Mouse (Mus musculus) midbrain, embryonic 13.5 days (tissue): ENCODE measurements around the gene Msh2. TPM values are rescaled to one million over a fixed set of nuclear protein-coding genes. Genes with fewer than 3 reads are reported as not detected.
A peak's percentile ranks its signal among the peaks of the same experiment; 100 is the strongest.
"Not testable (repeated sequence)": the region's sequence is repeated elsewhere in the genome, so short reads cannot be mapped to it uniquely, and the experiment has no call there.

Experiments
- ATAC-seq: fragments of 200-750 bp; cut with Nextera tagmentation; 2 replicates; pipeline ENCODE4 v1.8.0; 2017; ENCODE audit warnings: mild to moderate bottlenecking, moderate TSS enrichment, moderate library complexity
- H3K27ac ChIP-seq: fragments of 300-500 bp; sonication (generic); 2 replicates; pipeline ENCODE4 v1.5.1; 2015; ENCODE audit warnings: inconsistent platforms, mild to moderate bottlenecking, moderate library complexity
- H3K27me3 ChIP-seq: fragments of 300-500 bp; sonication (generic); 2 replicates; pipeline ENCODE4 v1.6.1; 2015; ENCODE audit warnings: mild to moderate bottlenecking, inconsistent platforms
- H3K36me3 ChIP-seq: fragments of 300-500 bp; sonication (generic); 2 replicates; pipeline ENCODE4 v1.6.1; 2015; ENCODE audit warnings: mild to moderate bottlenecking, inconsistent platforms
- H3K4me1 ChIP-seq: fragments of 300-500 bp; sonication (generic); replicated peaks from 2 replicates; pipeline ENCODE4 v1.6.1; 2015; ENCODE audit warnings: inconsistent platforms
- H3K4me2 ChIP-seq: fragments of 300-500 bp; sonication (generic); replicated peaks from 2 replicates; pipeline ENCODE4 v1.6.1; 2015; ENCODE audit warnings: moderate library complexity, mild to moderate bottlenecking, inconsistent platforms
- H3K4me3 ChIP-seq: fragments of 300-500 bp; sonication (generic); replicated peaks from 2 replicates; pipeline ENCODE4 v1.5.1; 2015; ENCODE audit warnings: mild to moderate bottlenecking, inconsistent platforms
- H3K9ac ChIP-seq: fragments of 300-500 bp; sonication (generic); replicated peaks from 2 replicates; pipeline ENCODE4 v1.6.1; 2015; ENCODE audit warnings: mild to moderate bottlenecking, inconsistent platforms
- H3K9me3 ChIP-seq: fragments of 300-500 bp; sonication (generic); 2 replicates; pipeline ENCODE4 v1.6.1; 2016; ENCODE audit warnings: mild to moderate bottlenecking, inconsistent platforms
- WGBS: fragments of 180-500 bp; shearing (Covaris S2); methylation state at CpG from one replicate; pipeline ENCODE4 v1.1.7; 2015; 5-methylcytosine and 5-hydroxymethylcytosine counted together
- polyA plus RNA-seq: library from polyadenylated mRNA; unstranded; fragments of >200 nt; fragmentation: Nextera tagmentation; extraction: Ambion mirVana; gene quantifications from 2 replicates; pipeline ENCODE4 v1.2.1, GENCODE M21; 2015

Msh2 gene
- polyA plus RNA-seq, 1 experiment from 2014 or later = 79.5 TPM

DNA sequence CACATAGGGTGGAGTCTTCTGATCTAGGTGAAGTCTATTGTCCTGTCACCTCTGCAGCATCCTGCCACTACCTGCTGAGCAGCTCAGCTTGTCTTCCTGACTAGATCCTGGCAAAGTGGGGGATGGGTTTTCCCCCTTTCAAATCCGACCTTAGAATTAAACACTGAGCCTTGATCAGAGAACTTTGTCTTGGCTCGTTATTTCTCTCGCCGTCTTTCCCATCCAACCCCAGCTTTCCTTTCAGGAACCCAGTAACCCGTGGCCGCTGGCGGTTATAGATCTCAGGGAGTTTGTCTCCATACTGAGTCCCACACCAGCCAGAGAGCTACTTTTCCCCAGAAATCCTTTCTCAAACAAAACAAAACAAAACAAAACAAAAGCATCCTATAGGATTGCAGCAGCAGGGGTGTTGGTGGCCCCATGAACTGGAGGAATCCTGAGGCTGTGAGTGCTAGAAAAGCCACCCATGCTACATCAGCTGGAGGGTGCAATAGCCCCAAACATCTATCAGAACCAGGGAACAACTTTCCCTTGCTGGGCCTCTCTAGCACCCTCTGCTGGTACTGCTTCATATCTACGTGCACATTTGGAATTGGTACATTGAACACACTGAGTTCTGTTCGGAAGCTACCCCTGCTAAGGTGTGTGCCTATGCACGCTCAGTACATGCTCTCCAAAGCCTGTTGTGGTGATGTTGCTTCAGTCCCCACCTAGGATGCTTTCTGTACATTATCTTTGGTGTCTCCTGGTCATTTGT is 6.9 kb upstream of the Msh2 start:
- ATAC-seq = no peak
- 83% methylated on average over 10 of the region's 10 CpGs for WGBS
- no peak overlapping the region for H3K9ac ChIP-seq

GRCm38 (mm10) chr17:87672677-87673286 is 652 bp downstream of the Msh2 start:
- WGBS = under 1% methylated on average over 48 of the region's 54 CpGs

More for the DNA sequence above, 6.9 kb upstream of the Msh2 start:
- Histone ChIP-seq H3K27ac (no peak overlapping the region), H3K4me2 (no peak overlapping the region), H3K27me3 (no peaks in the 10 kb centered on the region), H3K4me1 (no peaks in the 10 kb centered on the region), H3K9me3 (no peaks in the 10 kb centered on the region), H3K36me3 (no peaks in the 10 kb centered on the region), H3K4me3 (no peak overlapping the region)

GRCm38 (mm10) chr17:87676916-87677474 is 4.9 kb downstream of the Msh2 start:
- peaks cover 21% of the 10 kb centered on the region for H3K4me1 ChIP-seq
- WGBS = 90% methylated on average over 1 of the region's 1 CpGs
- not testable (repeated sequence) for H3K9me3 ChIP-seq

More at GRCm38 (mm10) chr17:87672677-87673286, 652 bp downstream of the Msh2 start:
- Histone ChIP-seq H3K4me3 (peak overlapping the region; percentile 84), H3K4me2 (peak overlapping the region; percentile 76), H3K9me3 (no peaks in the 10 kb centered on the region), H3K27ac (peak overlapping the region; percentile 86), H3K36me3 (peaks cover 2% of the 10 kb centered on the region), H3K9ac (peak overlapping the region; percentile 82), H3K4me1 (peaks cover 26% of the 10 kb centered on the region), H3K27me3 (no peaks in the 10 kb centered on the region)
- ATAC-seq = peak; percentile 82

DNA sequence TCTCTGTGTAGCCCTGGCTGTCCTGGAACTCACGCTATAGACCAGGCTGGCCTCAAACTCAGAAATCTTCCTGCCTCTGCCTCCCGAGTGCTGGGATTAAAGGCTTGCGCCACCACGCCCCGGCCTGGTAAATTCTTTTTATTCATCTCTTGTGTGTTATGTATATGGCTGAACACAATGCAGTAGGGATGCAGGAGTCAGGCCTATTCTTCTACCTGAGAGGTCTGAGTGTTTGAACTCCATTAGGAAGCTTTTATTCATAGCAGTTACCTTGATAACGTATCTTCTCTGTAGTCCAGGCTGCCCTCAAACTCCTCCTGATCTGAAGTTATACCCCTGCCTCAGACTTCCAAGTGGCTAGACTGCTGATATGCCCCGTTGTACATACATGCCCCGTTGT is 5.5 kb downstream of the Msh2 start:
- H3K27ac ChIP-seq = no peak overlapping the region
- no peak for ATAC-seq
- WGBS = 97% methylated on average over 8 of the region's 8 CpGs

More at GRCm38 (mm10) chr17:87676916-87677474, 4.9 kb downstream of the Msh2 start:
- not testable (repeated sequence) for H3K4me3 ChIP-seq, H3K27ac ChIP-seq, H3K27me3 ChIP-seq, H3K9ac ChIP-seq, H3K4me2 ChIP-seq, ATAC-seq
- H3K36me3 ChIP-seq = peaks cover 29% of the 10 kb centered on the region

GRCm38 (mm10) chr17:87689217-87689616 is 17.1 kb downstream of the Msh2 start:
- no peaks in the 10 kb centered on the region for H3K4me1 ChIP-seq
- no peak overlapping the region for H3K4me3 ChIP-seq
- no peak overlapping the region for H3K9ac ChIP-seq
- H3K4me2 ChIP-seq = no peak overlapping the region
- ATAC-seq = no peak
- H3K36me3 ChIP-seq = peaks cover 68% of the 10 kb centered on the region
- H3K27ac ChIP-seq = no peak overlapping the region
- H3K9me3 ChIP-seq = no peaks in the 10 kb centered on the region
- no peaks in the 10 kb centered on the region for H3K27me3 ChIP-seq
- 94% methylated on average over 8 of the region's 8 CpGs for WGBS

More for the DNA sequence above, 5.5 kb downstream of the Msh2 start:
- H3K4me2 ChIP-seq = no peak overlapping the region
- H3K4me1 ChIP-seq = peaks cover 21% of the 10 kb centered on the region
- H3K9me3 ChIP-seq = no peaks in the 10 kb centered on the region
- no peak overlapping the region for H3K4me3 ChIP-seq
- H3K9ac ChIP-seq = no peak overlapping the region
- H3K27me3 ChIP-seq = no peaks in the 10 kb centered on the region
- H3K36me3 ChIP-seq = peaks cover 36% of the 10 kb centered on the region

DNA sequence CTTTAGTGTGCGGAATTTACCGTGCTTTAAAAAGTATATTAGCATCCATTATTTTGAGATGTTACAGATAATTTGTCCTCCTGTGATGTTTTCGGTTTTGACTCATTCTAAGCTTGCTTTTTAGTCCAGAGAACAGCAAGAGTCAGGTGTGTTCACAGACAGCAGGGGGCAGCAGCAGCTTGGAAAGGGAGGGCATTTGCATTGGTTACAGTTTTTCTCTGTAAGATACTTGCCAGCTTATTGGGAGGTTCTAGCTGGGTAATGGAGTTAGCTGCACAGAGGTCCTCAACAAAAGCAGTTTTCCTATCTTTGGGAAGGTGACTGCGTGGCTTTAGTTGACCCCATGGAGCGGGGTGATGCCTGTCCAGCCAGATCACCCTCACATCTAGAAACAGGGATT is 19.8 kb downstream of the Msh2 start:
- H3K36me3 ChIP-seq = peaks cover 59% of the 10 kb centered on the region
- H3K4me2 ChIP-seq = no peak overlapping the region
- no peaks in the 10 kb centered on the region for H3K27me3 ChIP-seq
- no peaks in the 10 kb centered on the region for H3K4me1 ChIP-seq
- H3K27ac ChIP-seq = no peak overlapping the region
- no peak overlapping the region for H3K4me3 ChIP-seq
- no peaks in the 10 kb centered on the region for H3K9me3 ChIP-seq
- ATAC-seq = peak; percentile 65; the same call in 1 of the 2 replicates
- 91% methylated on average over 5 of the region's 5 CpGs for WGBS
- no peak overlapping the region for H3K9ac ChIP-seq

- Histone ChIP-seq H3K4me2 (no peak overlapping the region), H3K4me1 (no peaks in the 10 kb centered on the region), H3K27ac (no peak overlapping the region), H3K4me3 (no peak overlapping the region), H3K27me3 (no peaks in the 10 kb centered on the region), H3K36me3 (peaks cover 57% of the 10 kb centered on the region), H3K9me3 (no peaks in the 10 kb centered on the region), H3K9ac (no peak overlapping the region)
- no peak for ATAC-seq
- 84% methylated on average over 11 of the region's 11 CpGs for WGBS
Measured at GRCm38 (mm10) chr17:87695874-87696465, 23.8 kb downstream of the Msh2 start.

GRCm38 (mm10) chr17:87696814-87697213 is 24.7 kb downstream of the Msh2 start:
- H3K27me3 ChIP-seq = no peaks in the 10 kb centered on the region
- H3K4me1 ChIP-seq = no peaks in the 10 kb centered on the region
- H3K36me3 ChIP-seq = peaks cover 60% of the 10 kb centered on the region
- no peaks in the 10 kb centered on the region for H3K9me3 ChIP-seq
- 78% methylated on average over 6 of the region's 6 CpGs for WGBS
- H3K27ac ChIP-seq = no peak overlapping the region
- H3K4me3 ChIP-seq = no peak overlapping the region
- ATAC-seq = no peak
- no peak overlapping the region for H3K4me2 ChIP-seq
- H3K9ac ChIP-seq = no peak overlapping the region

DNA sequence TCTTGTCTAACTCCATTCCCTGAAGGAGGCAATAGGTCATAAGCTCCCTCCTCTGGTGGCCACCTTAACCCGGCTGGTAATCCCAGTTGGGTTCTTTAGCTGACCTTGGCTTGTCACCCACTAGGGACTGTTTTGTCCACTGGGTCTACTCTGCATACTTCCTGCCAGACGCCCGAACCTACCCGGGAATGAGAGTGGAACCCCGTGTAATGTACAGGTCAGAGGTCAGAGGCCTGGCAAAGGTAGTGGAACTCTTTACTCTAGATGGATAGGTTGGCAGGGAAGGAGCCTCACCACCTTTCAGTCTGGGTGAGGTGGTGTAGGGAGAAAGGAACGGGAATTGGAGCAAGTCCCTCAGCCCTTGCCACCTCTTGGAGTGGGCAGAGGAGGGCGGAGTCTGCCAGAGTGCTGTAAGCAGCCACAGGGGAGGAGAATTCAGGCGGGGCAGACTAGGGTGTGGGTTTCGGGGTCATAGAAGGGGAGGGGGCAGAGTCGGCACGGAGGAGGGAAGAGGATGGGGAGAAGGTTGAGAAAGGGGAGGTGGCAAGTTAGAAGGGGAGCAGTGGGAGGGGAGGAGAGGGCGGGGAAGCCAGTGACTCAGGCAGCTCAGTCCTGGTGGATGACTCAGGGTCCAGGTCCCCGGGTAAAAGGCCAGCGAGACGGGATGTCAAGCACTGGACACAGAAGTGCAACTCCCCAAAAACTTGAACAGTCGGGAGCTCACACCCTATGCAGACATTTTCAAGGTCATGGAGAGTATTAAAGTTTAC is 27.1 kb downstream of the Msh2 start:
- Histone ChIP-seq H3K27ac (no peak overlapping the region), H3K36me3 (peaks cover 62% of the 10 kb centered on the region), H3K4me2 (no peak overlapping the region), H3K4me3 (no peak overlapping the region), H3K9me3 (no peaks in the 10 kb centered on the region), H3K27me3 (no peaks in the 10 kb centered on the region), H3K9ac (no peak overlapping the region), H3K4me1 (no peaks in the 10 kb centered on the region)
- WGBS = 91% methylated on average over 16 of the region's 16 CpGs
- no peak for ATAC-seq

DNA sequence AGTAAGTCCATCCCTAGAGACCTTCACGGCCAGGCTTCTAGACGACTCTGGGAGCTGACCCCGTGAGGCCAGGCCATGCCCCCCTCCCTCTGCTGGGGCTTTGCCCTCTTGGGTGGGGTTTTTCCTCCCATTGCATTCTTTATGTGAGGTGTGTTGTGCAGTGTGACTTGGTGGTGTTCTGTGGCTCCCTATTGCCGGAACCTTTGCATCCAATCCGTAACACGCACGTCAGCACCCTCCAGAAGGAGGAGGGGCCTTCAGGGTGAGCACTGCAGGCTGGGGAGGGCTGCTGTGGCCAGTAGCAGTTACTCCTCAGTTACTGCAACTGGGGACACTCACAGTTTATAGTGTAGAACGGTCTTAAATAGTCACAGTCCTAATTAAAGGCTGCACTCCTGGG is 28.0 kb downstream of the Msh2 start:
- ATAC-seq = no peak
- H3K9me3 ChIP-seq = no peaks in the 10 kb centered on the region
- no peak overlapping the region for H3K27ac ChIP-seq
- no peak overlapping the region for H3K4me2 ChIP-seq
- 79% methylated on average over 8 of the region's 8 CpGs for WGBS
- H3K36me3 ChIP-seq = peaks cover 62% of the 10 kb centered on the region
- H3K9ac ChIP-seq = no peak overlapping the region
- no peaks in the 10 kb centered on the region for H3K4me1 ChIP-seq
- no peak overlapping the region for H3K4me3 ChIP-seq
- no peaks in the 10 kb centered on the region for H3K27me3 ChIP-seq

DNA sequence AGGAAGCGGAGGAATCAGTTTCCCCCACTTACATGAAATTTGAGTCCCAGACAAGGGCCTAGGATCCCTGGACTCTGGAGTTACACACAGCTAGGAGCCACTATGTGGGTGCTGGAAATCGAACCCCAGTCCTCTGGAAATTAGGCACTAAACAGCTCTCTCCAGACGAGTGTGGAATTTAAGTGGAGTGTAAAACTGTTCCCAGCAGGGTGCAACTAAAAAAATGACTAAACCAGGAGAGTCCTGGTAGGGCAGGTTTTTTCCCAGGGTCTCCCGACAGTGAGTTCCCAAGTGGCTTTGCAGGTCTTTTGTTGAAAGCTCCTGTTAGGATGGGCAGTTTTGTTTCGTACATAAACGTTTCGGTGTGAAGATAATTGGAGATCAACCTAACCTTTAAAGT is 52.6 kb downstream of the Msh2 start:
- WGBS = 84% methylated on average over 7 of the region's 7 CpGs
- Histone ChIP-seq H3K4me1 (no peaks in the 10 kb centered on the region), H3K27me3 (no peaks in the 10 kb centered on the region), H3K27ac (no peak overlapping the region), H3K4me2 (no peak overlapping the region), H3K9ac (no peak overlapping the region), H3K4me3 (no peak overlapping the region), H3K9me3 (no peaks in the 10 kb centered on the region), H3K36me3 (peaks cover 52% of the 10 kb centered on the region)
- no peak for ATAC-seq
